In genomic region chr19:61064386-61064785, GRCm38 (mm10) we compare ENCODE assay signal across 17 mouse cellular contexts.
DNase-seq lines count a peak whose midpoint lies in the region; ATAC-seq and TF ChIP-seq lines count a peak whose summit lies in the region.
"Had no signal": no experiment of that assay in that cellular context is flagged by ENCODE, and none has a peak within 500 bp of the region (broad histone marks: within the 10 kb centered on the region; RNA-seq: fewer than 3 reads in every experiment).

No protein-coding gene starts in this region.

- TF ChIP-seq RAD21 in MEL (IDR thresholded peaks at IDR 0.05; ENCODE audit: low read depth, low read length): no peak

- H3K27me3 ChIP-seq in MEL (ENCODE audit: control insufficient read depth in 1 of 2, insufficient read depth in 2 of 2, low read length in 2 of 2): no peaks in the 10 kb centered on the region
- no peaks in the 10 kb centered on the region for H3K27me3 ChIP-seq in forebrain, postnatal 0 days (ENCODE audit: insufficient read depth, low read length)
- H3K27me3 ChIP-seq: CH12.LX; hindbrain, embryonic 15.5 days; limb, embryonic 13.5 days; neural tube, embryonic 12.5 days had no signal

- no peak for TF ChIP-seq EP300 in MEL (IDR thresholded peaks at IDR 0.05; ENCODE audit: low read depth in 1 of 2, low read length in 2 of 2)

- WGBS in forebrain, postnatal 0 days: 84% methylated on average over 3 of the region's 3 CpGs

- no peak for DNase-seq in gastrocnemius, adult 2 months
- DNase-seq in gastrocnemius, postnatal 10 days: no peak
- no peak for DNase-seq in left cerebral cortex, adult 2 months (ENCODE audit: extremely low spot score in 1 of 2, low spot score in 2 of 2)
- no peak for DNase-seq in left cerebral cortex, postnatal 36 days (ENCODE audit: low spot score in 2 of 2)
- DNase-seq in MEL (ENCODE audit: low read depth, low spot score) (no peak), adipocyte (ENCODE audit: low spot score) (peak; percentile 65)
- no peak for DNase-seq in forebrain, postnatal 0 days
- DNase-seq: heart, adult 18-20 months; right cerebral cortex, postnatal 14 days had no signal

- intact Hi-C loops in gastrocnemius, adult 2 months (cut with DNase I): loop anchor here (5.0 kb wide), 1 partner anchor 172 kb away; no protein-coding TSS in a partner anchor
- intact Hi-C loops in left cerebral cortex, adult 2 months (cut with DNase I): no loop called here
- intact Hi-C loops in left cerebral cortex, postnatal 36 days (cut with DNase I): no loop called here

- no peak overlapping the region for H3K9ac ChIP-seq in MEL (ENCODE audit: control insufficient read depth, low read depth, low read length, poor library complexity, severe bottlenecking)
- no peak overlapping the region for H3K9ac ChIP-seq in forebrain, postnatal 0 days
- H3K9ac ChIP-seq: hindbrain, embryonic 15.5 days; limb, embryonic 13.5 days; liver, embryonic 14.5 days; neural tube, embryonic 12.5 days had no signal

- no peak overlapping the region for H3K4me2 ChIP-seq in forebrain, postnatal 0 days (ENCODE audit: low read depth)
- H3K4me2 ChIP-seq: hindbrain, embryonic 15.5 days; limb, embryonic 13.5 days; midbrain, embryonic 11.5 days; neural tube, embryonic 12.5 days had no signal

- no peaks in the 10 kb centered on the region for H3K36me3 ChIP-seq in MEL (ENCODE audit: control insufficient read depth in 1 of 2, insufficient read depth in 2 of 2, low read length in 2 of 2)
- H3K36me3 ChIP-seq in forebrain, postnatal 0 days (ENCODE audit: insufficient read depth): no peaks in the 10 kb centered on the region
- H3K36me3 ChIP-seq: limb, embryonic 13.5 days; neural tube, embryonic 12.5 days had no signal

- TF ChIP-seq CTCF in gastrocnemius, adult 2 months (IDR thresholded peaks at IDR 0.05): peak; percentile 43
- peak; percentile 17 for TF ChIP-seq CTCF in left cerebral cortex, adult 2 months (IDR thresholded peaks at IDR 0.05)
- TF ChIP-seq CTCF in MEL (IDR thresholded peaks at IDR 0.05 in 2 of 3, conservative IDR thresholded peaks at IDR 0.05 in 1 of 3; ENCODE audit: control insufficient read depth in 1 of 3, insufficient read depth in 1 of 3, low read depth in 2 of 3, low read length in 3 of 3, poor library complexity in 1 of 3, severe bottlenecking in 1 of 3): no peak; a peak in 1 of 6 replicates
- no peak for TF ChIP-seq CTCF in forebrain, postnatal 0 days (IDR thresholded peaks at IDR 0.05; ENCODE audit: low read depth)

- no peak overlapping the region for H3K27ac ChIP-seq in gastrocnemius, adult 2 months
- H3K27ac ChIP-seq in left cerebral cortex, adult 2 months: no peak overlapping the region
- no peak overlapping the region for H3K27ac ChIP-seq in MEL (ENCODE audit: control insufficient read depth, low read depth, low read length)
- no peak overlapping the region for H3K27ac ChIP-seq in forebrain, postnatal 0 days (ENCODE audit: low read depth, low read length)
- H3K27ac ChIP-seq: hindbrain, embryonic 15.5 days; kidney, postnatal 0 days; limb, embryonic 13.5 days; liver, embryonic 14.5 days; neural tube, embryonic 12.5 days had no signal

- H3K79me2 ChIP-seq in MEL (ENCODE audit: control insufficient read depth, insufficient read depth, low read length, poor library complexity): no peaks in the 10 kb centered on the region

- no peaks in the 10 kb centered on the region for H3K4me1 ChIP-seq in MEL (ENCODE audit: control insufficient read depth in 1 of 2, insufficient read depth in 2 of 2, low read length in 2 of 2)
- no peaks in the 10 kb centered on the region for H3K4me1 ChIP-seq in forebrain, postnatal 0 days (ENCODE audit: insufficient read depth)
- H3K4me1 ChIP-seq: hindbrain, embryonic 15.5 days; limb, embryonic 13.5 days; neural tube, embryonic 12.5 days had no signal

- no peak for ATAC-seq in forebrain, postnatal 0 days
- ATAC-seq: intestine, embryonic 16.5 days had no signal

- H3K9me3 ChIP-seq in MEL (replicated peaks; ENCODE audit: insufficient read depth, low read length): no peaks in the 10 kb centered on the region
- H3K9me3 ChIP-seq in forebrain, postnatal 0 days (ENCODE audit: low read length): no peaks in the 10 kb centered on the region
- H3K9me3 ChIP-seq: hindbrain, embryonic 15.5 days; limb, embryonic 13.5 days; neural tube, embryonic 12.5 days had no signal

- TF ChIP-seq POLR2A in MEL (IDR thresholded peaks at IDR 0.05; ENCODE audit: control insufficient read depth in 1 of 2, insufficient read depth in 1 of 2, low read depth in 1 of 2, low read length in 2 of 2, poor library complexity in 1 of 2): no peak

- H3K4me3 ChIP-seq in gastrocnemius, adult 2 months: no peak overlapping the region
- H3K4me3 ChIP-seq in left cerebral cortex, adult 2 months: no peak overlapping the region
- H3K4me3 ChIP-seq in MEL (ENCODE audit: control insufficient read depth in 1 of 2, insufficient read depth in 1 of 2, low read depth in 2 of 2, low read length in 2 of 2): no peak overlapping the region
- no peak overlapping the region for H3K4me3 ChIP-seq in forebrain, postnatal 0 days (ENCODE audit: low read depth, low read length)
- H3K4me3 ChIP-seq: hindbrain, embryonic 15.5 days; limb, embryonic 13.5 days; neural tube, embryonic 12.5 days had no signal

TF ChIP-seq in MEL, 35 proteins besides CTCF, POLR2A, EP300 and RAD21:
- TF ChIP-seq GATA1 (IDR thresholded peaks at IDR 0.05; ENCODE audit: low read depth, low read length) (0 out of 2 replicates have a peak, but pooled peaks have one; percentile 4), E2F4 (IDR thresholded peaks at IDR 0.05; ENCODE audit: borderline replicate concordance, low read depth, low read length) (no peak)

Comparison
In these comparisons a context has a peak if more than half of its experiments do, and no peak if none do; other contexts are left out.
1. CTCF ChIP-seq: peak in gastrocnemius, adult 2 months (single experiment) and left cerebral cortex, adult 2 months (single experiment); none in MEL (0 of 3) and forebrain, postnatal 0 days (single experiment).